Mouse (Mus musculus): ENCODE measurements around the gene Mmel1. TPM values are rescaled to one million over a fixed set of nuclear protein-coding genes. Genes with fewer than 3 reads are reported as not detected.

Gene Mmel1
- polyA plus RNA-seq, 1 experiment from 2014 or later: 0.23 TPM

DNA sequence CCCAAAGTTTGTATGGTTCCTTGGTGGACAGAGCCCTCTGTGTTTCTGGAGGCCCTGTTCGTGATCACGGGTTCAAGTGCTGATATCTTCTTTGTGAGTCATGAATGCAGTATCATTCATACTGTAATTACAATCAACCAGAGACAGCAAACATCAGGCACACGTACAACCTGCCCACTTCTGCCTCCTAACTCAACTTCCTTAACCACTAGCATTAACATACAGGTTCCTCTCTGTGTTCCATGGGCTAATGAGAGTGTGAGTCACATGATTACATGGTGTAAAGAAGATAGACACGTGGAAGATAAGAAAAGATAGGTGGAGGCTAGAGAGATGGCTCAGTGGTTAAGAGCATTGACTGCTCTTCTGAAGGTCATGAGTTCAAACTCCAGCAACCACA lies 47.3 kb downstream of the Mmel1 start:
- ATAC-seq (replicated peaks; ENCODE audit: insufficient number of reproducible peaks, low FRiP score, low TSS enrichment): no peak

DNA sequence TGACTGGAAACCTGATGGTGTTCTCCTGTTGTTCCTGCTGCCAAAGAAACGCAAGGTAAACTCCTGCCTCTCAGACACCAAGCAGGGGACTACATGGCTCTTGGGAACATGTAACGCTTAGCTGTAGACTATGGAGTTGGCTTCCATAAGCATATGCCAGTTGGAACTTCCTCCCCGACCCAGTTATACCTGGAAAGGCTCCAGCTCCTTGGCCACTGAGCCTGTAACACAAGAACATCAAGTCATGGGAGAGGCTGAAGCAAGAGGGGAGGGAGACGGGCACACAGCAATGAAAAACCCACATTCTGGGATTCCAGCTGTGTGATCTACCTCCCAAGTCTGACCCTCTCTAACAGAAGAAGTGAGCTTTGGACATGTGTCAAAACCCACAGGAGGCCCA lies 52.9 kb downstream of the Mmel1 start:
- Histone ChIP-seq H3K27me3 (ENCODE audit: control insufficient read depth, insufficient read depth, low read length) (no peaks in the 10 kb centered on the region), H3K4me3 (ENCODE audit: low read depth, low read length) (no peak overlapping the region), H3K9ac (ENCODE audit: low read depth, low read length) (no peak overlapping the region), H3K36me3 (ENCODE audit: control insufficient read depth, insufficient read depth, low read length) (no peaks in the 10 kb centered on the region), H3K4me2 (no peak overlapping the region), H3K27ac (ENCODE audit: low read depth, low read length) (no peak overlapping the region), H3K4me1 (ENCODE audit: control insufficient read depth, insufficient read depth, low read length) (peaks cover 1% of the 10 kb centered on the region), H3K9me3 (replicated peaks; ENCODE audit: control insufficient read depth, low read length) (no peaks in the 10 kb centered on the region)
- ATAC-seq (replicated peaks; ENCODE audit: insufficient number of reproducible peaks, low FRiP score, low TSS enrichment): no peak
- 79% methylated on average over 4 of the region's 4 CpGs for WGBS (ENCODE audit: insufficient replicate concordance)

More for the DNA sequence above, 47.3 kb downstream of the Mmel1 start:
- no peak overlapping the region for H3K4me2 ChIP-seq
- no peaks in the 10 kb centered on the region for H3K9me3 ChIP-seq (replicated peaks; ENCODE audit: control insufficient read depth, low read length)
- no peaks in the 10 kb centered on the region for H3K36me3 ChIP-seq (ENCODE audit: control insufficient read depth, insufficient read depth, low read length)
- H3K4me1 ChIP-seq (ENCODE audit: control insufficient read depth, insufficient read depth, low read length): no peaks in the 10 kb centered on the region
- no peak overlapping the region for H3K4me3 ChIP-seq (ENCODE audit: low read depth, low read length)
- WGBS (ENCODE audit: insufficient replicate concordance): 73% methylated on average over 4 of the region's 4 CpGs
- no peak overlapping the region for H3K27ac ChIP-seq (ENCODE audit: low read depth, low read length)
- H3K9ac ChIP-seq (ENCODE audit: low read depth, low read length): no peak overlapping the region
- no peaks in the 10 kb centered on the region for H3K27me3 ChIP-seq (ENCODE audit: control insufficient read depth, insufficient read depth, low read length)

DNA sequence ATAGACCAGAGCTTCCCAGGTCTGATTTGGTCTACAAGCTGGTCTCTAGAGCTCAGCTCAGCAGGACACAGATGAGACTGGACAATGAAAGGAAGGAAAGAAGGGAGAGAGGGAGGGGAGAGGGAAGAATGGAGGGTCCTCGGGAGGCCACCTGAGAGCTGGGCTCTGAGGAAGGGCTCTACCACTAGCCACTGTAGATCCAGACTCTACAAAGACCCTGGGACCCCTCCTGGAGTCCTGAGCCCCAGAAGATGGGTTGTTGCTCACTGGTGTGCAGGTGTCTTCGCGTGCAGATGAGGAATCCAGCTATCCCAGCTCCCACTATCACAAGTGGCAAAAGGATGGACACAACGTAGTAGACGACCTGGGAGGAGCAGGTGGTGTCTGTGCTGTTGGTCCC lies 53.5 kb downstream of the Mmel1 start:
- Histone ChIP-seq H3K36me3 (ENCODE audit: control insufficient read depth, insufficient read depth, low read length) (no peaks in the 10 kb centered on the region), H3K4me2 (no peak overlapping the region), H3K27me3 (ENCODE audit: control insufficient read depth, insufficient read depth, low read length) (no peaks in the 10 kb centered on the region), H3K9ac (ENCODE audit: low read depth, low read length) (no peak overlapping the region), H3K4me1 (ENCODE audit: control insufficient read depth, insufficient read depth, low read length) (peaks cover 7% of the 10 kb centered on the region), H3K4me3 (ENCODE audit: low read depth, low read length) (no peak overlapping the region), H3K9me3 (replicated peaks; ENCODE audit: control insufficient read depth, low read length) (no peaks in the 10 kb centered on the region), H3K27ac (ENCODE audit: low read depth, low read length) (no peak overlapping the region)
- ATAC-seq (replicated peaks; ENCODE audit: insufficient number of reproducible peaks, low FRiP score, low TSS enrichment): no peak
- 70% methylated on average over 5 of the region's 5 CpGs for WGBS (ENCODE audit: insufficient replicate concordance)

DNA sequence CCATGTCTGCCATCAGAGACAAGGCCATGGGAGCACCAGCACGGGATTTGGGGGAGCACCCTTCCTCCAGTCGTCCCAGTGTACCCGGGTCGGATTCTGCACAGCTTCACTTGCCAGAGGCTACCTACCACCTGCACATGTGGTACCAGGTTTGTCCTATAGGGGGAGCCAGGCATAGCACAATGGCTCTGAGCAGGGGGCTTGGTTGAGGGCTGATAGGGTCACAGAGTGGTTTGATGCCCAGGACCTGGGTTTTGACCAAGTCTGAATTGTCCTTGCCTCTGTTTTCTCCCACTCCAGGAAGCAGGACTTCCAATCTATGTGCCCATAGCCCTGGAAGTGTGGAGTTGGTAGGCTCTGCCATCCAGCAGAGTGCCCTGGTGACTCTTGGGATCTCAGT lies 56.0 kb downstream of the Mmel1 start:
- Histone ChIP-seq H3K4me1 (ENCODE audit: control insufficient read depth, insufficient read depth, low read length) (peaks cover 13% of the 10 kb centered on the region), H3K36me3 (ENCODE audit: control insufficient read depth, insufficient read depth, low read length) (no peaks in the 10 kb centered on the region), H3K4me3 (ENCODE audit: low read depth, low read length) (no peak overlapping the region), H3K9ac (ENCODE audit: low read depth, low read length) (no peak overlapping the region), H3K9me3 (replicated peaks; ENCODE audit: control insufficient read depth, low read length) (no peaks in the 10 kb centered on the region), H3K4me2 (no peak overlapping the region), H3K27ac (ENCODE audit: low read depth, low read length) (no peak overlapping the region), H3K27me3 (ENCODE audit: control insufficient read depth, insufficient read depth, low read length) (no peaks in the 10 kb centered on the region)
- 52% methylated on average over 4 of the region's 4 CpGs for WGBS (ENCODE audit: insufficient replicate concordance)
- no peak for ATAC-seq (replicated peaks; ENCODE audit: insufficient number of reproducible peaks, low FRiP score, low TSS enrichment)

DNA sequence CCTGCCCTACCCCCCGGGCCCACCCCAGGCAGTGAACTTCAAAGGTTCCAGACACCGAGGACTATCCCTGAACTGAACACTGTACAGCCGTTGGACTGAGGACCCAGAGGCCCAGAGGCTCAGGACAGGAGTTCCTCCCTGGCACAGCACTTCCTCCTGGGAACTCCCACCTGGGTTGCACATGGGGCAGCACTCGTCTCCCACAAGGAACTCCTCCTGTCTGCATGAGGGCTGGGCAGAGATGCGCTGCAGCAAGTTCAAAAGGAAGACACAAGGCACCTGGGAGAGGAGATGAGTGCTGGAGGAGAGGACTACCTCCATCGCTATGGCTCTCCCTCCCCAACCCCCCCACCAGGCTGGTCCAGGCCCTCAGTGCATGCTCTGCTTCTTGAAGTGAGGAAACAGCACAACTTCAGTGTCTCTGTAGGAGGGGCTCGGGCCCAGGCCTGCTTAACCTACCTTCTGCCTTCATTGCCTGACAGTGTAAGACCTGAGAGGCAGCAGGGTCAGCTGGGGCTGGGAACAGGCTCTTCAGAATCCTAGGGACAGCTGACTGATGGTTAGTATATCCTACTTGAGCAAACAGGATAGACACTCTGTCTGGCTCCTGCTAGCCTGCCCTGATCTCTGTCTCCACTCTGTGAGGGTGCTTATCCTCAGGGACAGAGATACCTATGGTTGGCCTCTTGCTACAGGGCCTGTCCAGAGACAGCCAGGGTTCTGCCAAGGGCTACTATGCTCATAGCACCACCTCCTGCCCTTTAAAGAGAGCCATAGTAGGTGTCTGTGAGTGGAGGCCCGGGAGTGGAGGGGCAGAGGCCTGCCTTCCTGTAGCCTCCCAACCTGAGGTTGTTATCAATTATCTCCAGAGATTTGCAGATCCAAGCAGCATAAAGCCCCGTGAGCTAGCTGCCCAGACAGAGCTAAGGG lies 57.8 kb downstream of the Mmel1 start:
- peak overlapping the region; percentile 85 for H3K27ac ChIP-seq (ENCODE audit: low read depth, low read length)
- peak; percentile 36; the same call in 1 of the 2 replicates for ATAC-seq (replicated peaks; ENCODE audit: insufficient number of reproducible peaks, low FRiP score, low TSS enrichment)
- no peaks in the 10 kb centered on the region for H3K9me3 ChIP-seq (replicated peaks; ENCODE audit: control insufficient read depth, low read length)
- H3K36me3 ChIP-seq (ENCODE audit: control insufficient read depth, insufficient read depth, low read length): no peaks in the 10 kb centered on the region
- no peaks in the 10 kb centered on the region for H3K27me3 ChIP-seq (ENCODE audit: control insufficient read depth, insufficient read depth, low read length)
- H3K4me1 ChIP-seq (ENCODE audit: control insufficient read depth, insufficient read depth, low read length): peaks cover 13% of the 10 kb centered on the region
- H3K4me3 ChIP-seq (ENCODE audit: low read depth, low read length): peak overlapping the region; percentile 38
- whole genome bisulfite sequencing (ENCODE audit: insufficient replicate concordance): 50% methylated on average over 9 of the region's 9 CpGs
- peak overlapping the region; percentile 65 for H3K9ac ChIP-seq (ENCODE audit: low read depth, low read length)
- H3K4me2 ChIP-seq: peak overlapping the region; percentile 57

GRCm38 (mm10) chr4:154927899-154928337 lies 58.5 kb downstream of the Mmel1 start:
- Histone ChIP-seq H3K27me3 (ENCODE audit: control insufficient read depth, insufficient read depth, low read length) (no peaks in the 10 kb centered on the region), H3K27ac (ENCODE audit: low read depth, low read length) (peak overlapping the region; percentile 85), H3K4me3 (ENCODE audit: low read depth, low read length) (peak overlapping the region; percentile 38), H3K9me3 (replicated peaks; ENCODE audit: control insufficient read depth, low read length) (no peaks in the 10 kb centered on the region), H3K4me2 (peak overlapping the region; percentile 57), H3K36me3 (ENCODE audit: control insufficient read depth, insufficient read depth, low read length) (no peaks in the 10 kb centered on the region), H3K4me1 (ENCODE audit: control insufficient read depth, insufficient read depth, low read length) (peaks cover 13% of the 10 kb centered on the region), H3K9ac (ENCODE audit: low read depth, low read length) (peak overlapping the region; percentile 65)
- ATAC-seq (replicated peaks; ENCODE audit: insufficient number of reproducible peaks, low FRiP score, low TSS enrichment): peak; percentile 50
- WGBS (ENCODE audit: insufficient replicate concordance): 47% methylated on average over 5 of the region's 5 CpGs

- Histone ChIP-seq H3K4me3 (ENCODE audit: low read depth, low read length) (peak within 1 kb of the TSS; percentile 38), H3K4me1 (ENCODE audit: control insufficient read depth, insufficient read depth, low read length) (peaks cover 13% of the 10 kb centered on the region), H3K36me3 (ENCODE audit: control insufficient read depth, insufficient read depth, low read length) (no peaks in the 10 kb centered on the region), H3K9me3 (replicated peaks; ENCODE audit: control insufficient read depth, low read length) (no peaks in the 10 kb centered on the region), H3K27ac (ENCODE audit: low read depth, low read length) (peak within 1 kb of the TSS; percentile 85), H3K4me2 (peak within 1 kb of the TSS; percentile 57), H3K27me3 (ENCODE audit: control insufficient read depth, insufficient read depth, low read length) (no peaks in the 10 kb centered on the region), H3K9ac (ENCODE audit: low read depth, low read length) (peak within 1 kb of the TSS; percentile 65)
- 15% methylated on average over 12 of the region's 12 CpGs for WGBS (ENCODE audit: insufficient replicate concordance)
- peak; percentile 80 for ATAC-seq (replicated peaks; ENCODE audit: insufficient number of reproducible peaks, low FRiP score, low TSS enrichment)
Measured at GRCm38 (mm10) chr4:154928395-154929087, 59.2 kb downstream of the Mmel1 start, which contains the start of gene Tnfrsf14. Tnfrsf14 (minus strand) TSS chr4:154928563.

- H3K27me3 ChIP-seq (ENCODE audit: control insufficient read depth, insufficient read depth, low read length): no peaks in the 10 kb centered on the region
- no peak overlapping the region; the same call in 1 of the 2 replicates for H3K4me3 ChIP-seq (ENCODE audit: low read depth, low read length)
- H3K27ac ChIP-seq (ENCODE audit: low read depth, low read length): peak overlapping the region; percentile 60
- 75% methylated on average over 12 of the region's 12 CpGs for WGBS (ENCODE audit: insufficient replicate concordance)
- peak; percentile 83 for ATAC-seq (replicated peaks; ENCODE audit: insufficient number of reproducible peaks, low FRiP score, low TSS enrichment)
- no peaks in the 10 kb centered on the region for H3K36me3 ChIP-seq (ENCODE audit: control insufficient read depth, insufficient read depth, low read length)
- peak overlapping the region; percentile 57 for H3K4me2 ChIP-seq
- peaks cover 13% of the 10 kb centered on the region for H3K4me1 ChIP-seq (ENCODE audit: control insufficient read depth, insufficient read depth, low read length)
- H3K9ac ChIP-seq (ENCODE audit: low read depth, low read length): peak overlapping the region; percentile 46; the same call in 1 of the 2 replicates
- H3K9me3 ChIP-seq (replicated peaks; ENCODE audit: control insufficient read depth, low read length): no peaks in the 10 kb centered on the region
Measured at GRCm38 (mm10) chr4:154929088-154929660, 59.8 kb downstream of the Mmel1 start.

All from heart, embryonic 11.5 days (tissue).